Mouse (Mus musculus): ENCODE data around the gene E130114P18Rik.

E130114P18Rik gene

GRCm38 (mm10) chr4:97776388-97777080 is 1.3 kb downstream of the E130114P18Rik start:
- DNase-seq (ENCODE audit: low read depth, low spot score), result no peak

- DNase-seq (ENCODE audit: low read depth, low spot score), result no peak
Observed at GRCm38 (mm10) chr4:97775494-97776265, 2.2 kb downstream of the E130114P18Rik start.

- DNase-seq (ENCODE audit: low read depth, low spot score), result no peak
Observed at GRCm38 (mm10) chr4:97775059-97775458, 2.8 kb downstream of the E130114P18Rik start.

GRCm38 (mm10) chr4:97774446-97774950 is 3.4 kb downstream of the E130114P18Rik start:
- no peak for DNase-seq (ENCODE audit: low read depth, low spot score)

- no peak for DNase-seq (ENCODE audit: low read depth, low spot score)
Observed at GRCm38 (mm10) chr4:97773791-97774190, 4.1 kb downstream of the E130114P18Rik start.

GRCm38 (mm10) chr4:97773110-97773593 is 4.7 kb downstream of the E130114P18Rik start:
- peak; percentile 66 for DNase-seq (ENCODE audit: low read depth, low spot score)

GRCm38 (mm10) chr4:97772641-97773040 is 5.2 kb downstream of the E130114P18Rik start, which contains the start of gene Nfia:
TSS of gene Nfia (plus strand) at chr4:97772734.
- no peak for DNase-seq (ENCODE audit: low read depth, low spot score)

- DNase-seq (ENCODE audit: low read depth, low spot score), result peak; percentile 30
Observed at GRCm38 (mm10) chr4:97772084-97772484, 5.8 kb downstream of the E130114P18Rik start.

- no peak for DNase-seq (ENCODE audit: low read depth, low spot score)
Observed at GRCm38 (mm10) chr4:97771426-97771825, 6.5 kb downstream of the E130114P18Rik start.

- no peak for DNase-seq (ENCODE audit: low read depth, low spot score)
Observed at GRCm38 (mm10) chr4:97769861-97770260, 8.0 kb downstream of the E130114P18Rik start.

GRCm38 (mm10) chr4:97767516-97767915 is 10.4 kb downstream of the E130114P18Rik start:
- DNase-seq (ENCODE audit: low read depth, low spot score), result no peak

GRCm38 (mm10) chr4:97767025-97767424 is 10.9 kb downstream of the E130114P18Rik start:
- DNase-seq (ENCODE audit: low read depth, low spot score), result no peak

- DNase-seq (ENCODE audit: low read depth, low spot score), result no peak
Observed at GRCm38 (mm10) chr4:97766100-97766499, 11.8 kb downstream of the E130114P18Rik start.

GRCm38 (mm10) chr4:97765341-97766020 is 12.4 kb downstream of the E130114P18Rik start:
- no peak for DNase-seq (ENCODE audit: low read depth, low spot score)

GRCm38 (mm10) chr4:97764616-97765015 is 13.3 kb downstream of the E130114P18Rik start:
- no peak for DNase-seq (ENCODE audit: low read depth, low spot score)

GRCm38 (mm10) chr4:97758661-97759060 is 19.2 kb downstream of the E130114P18Rik start:
- no peak for DNase-seq (ENCODE audit: low read depth, low spot score)

- no peak for DNase-seq (ENCODE audit: low read depth, low spot score)
Observed at GRCm38 (mm10) chr4:97757978-97758461, 19.9 kb downstream of the E130114P18Rik start.

GRCm38 (mm10) chr4:97757207-97757977 is 20.5 kb downstream of the E130114P18Rik start:
- no peak for DNase-seq (ENCODE audit: low read depth, low spot score)

- DNase-seq (ENCODE audit: low read depth, low spot score), result no peak
Observed at GRCm38 (mm10) chr4:97754241-97754640, 23.6 kb downstream of the E130114P18Rik start.

GRCm38 (mm10) chr4:97753521-97753920 is 24.4 kb downstream of the E130114P18Rik start:
- DNase-seq (ENCODE audit: low read depth, low spot score), result no peak
